Mouse (Mus musculus) midbrain, postnatal 0 days (tissue): ENCODE measurements around the gene Arhgap32. TPM values are rescaled to one million over a fixed set of nuclear protein-coding genes. Genes with fewer than 3 reads are reported as not detected.

Source experiments
- ATAC-seq: fragments of 200-750 bp; cut with Nextera tagmentation; 2 replicates; pipeline ENCODE4 v1.8.0; 2017; ENCODE audit warnings: moderate number of reproducible peaks, mild to moderate bottlenecking, moderate TSS enrichment, moderate library complexity; ENCODE audit not compliant: low FRiP score
- DNase-seq: peaks from one replicate; pipeline ENCODE4 v3.0.0-alpha.2; 2015; ENCODE audit warnings: low spot score
- H3K27ac ChIP-seq: fragments of 300-500 bp; sonication (generic); 2 replicates; pipeline ENCODE4 v1.5.1; 2014; ENCODE audit warnings: low read depth, mild to moderate bottlenecking, low read length, mixed read lengths
- H3K27me3 ChIP-seq: fragments of 300-500 bp; sonication (generic); 2 replicates; pipeline ENCODE4 v1.6.1; 2014; ENCODE audit warnings: low read length, control low read depth, mixed read lengths; ENCODE audit not compliant: insufficient read depth
- H3K36me3 ChIP-seq: fragments of 300-500 bp; sonication (generic); 2 replicates; pipeline ENCODE4 v1.6.1; 2014; ENCODE audit warnings: low read length, control low read depth, mixed read lengths; ENCODE audit not compliant: insufficient read depth
- H3K4me1 ChIP-seq: fragments of 300-500 bp; sonication (generic); 2 replicates; pipeline ENCODE4 v1.6.1; 2014; ENCODE audit warnings: mild to moderate bottlenecking, control low read depth, antibody characterized with exemption, low read length, mixed read lengths; ENCODE audit not compliant: insufficient read depth
- H3K4me2 ChIP-seq: fragments of 300-500 bp; sonication (generic); 2 replicates; pipeline ENCODE4 v1.6.1; 2014; ENCODE audit warnings: low read depth, mild to moderate bottlenecking, low read length, mixed read lengths; ENCODE audit not compliant: poor library complexity, severe bottlenecking
- H3K4me3 ChIP-seq: fragments of 300-500 bp; sonication (generic); 2 replicates; pipeline ENCODE4 v1.5.1; 2014; ENCODE audit warnings: low read depth, mild to moderate bottlenecking, low read length, moderate library complexity
- H3K9ac ChIP-seq: fragments of 300-500 bp; sonication (generic); replicated peaks from 2 replicates; pipeline ENCODE4 v1.6.1; 2014; ENCODE audit warnings: mild to moderate bottlenecking, low read length, moderate library complexity, mixed read lengths; ENCODE audit not compliant: poor library complexity, severe bottlenecking
- H3K9me3 ChIP-seq: fragments of 300-500 bp; sonication (generic); 2 replicates; pipeline ENCODE4 v1.6.1; 2016; ENCODE audit warnings: low read length, control low read depth
- CTCF ChIP-seq: IDR thresholded peaks from 2 replicates; pipeline ENCODE4 v1.5.1; 2016; ENCODE audit warnings: antibody characterized with exemption, mild to moderate bottlenecking
- WGBS: fragments of 180-500 bp; shearing (Covaris S2); extraction: QIAGEN DNeasy Blood & Tissue Kit; methylation state at CpG from one replicate; pipeline ENCODE4 v1.1.7; 2014; 5-methylcytosine and 5-hydroxymethylcytosine counted together
- polyA plus RNA-seq: library from polyadenylated mRNA; unstranded; fragments of >200 nt; fragmentation: Nextera tagmentation; extraction: Ambion mirVana; gene quantifications from 2 replicates; pipeline ENCODE4 v1.2.1, GENCODE M21; 2015
- total RNA-seq: library from RNA; depleted of rRNA; stranded (reverse); fragments of >200 nt; gene quantifications from 2 replicates; pipeline ENCODE4 v1.2.3, GENCODE M21; 2014; rRNA removed

Gene Arhgap32
- 48.3 and 54.4 TPM in 2 replicates for total RNA-seq
- polyA plus RNA-seq = 6.1 and 8.3 TPM in 2 replicates

DNA sequence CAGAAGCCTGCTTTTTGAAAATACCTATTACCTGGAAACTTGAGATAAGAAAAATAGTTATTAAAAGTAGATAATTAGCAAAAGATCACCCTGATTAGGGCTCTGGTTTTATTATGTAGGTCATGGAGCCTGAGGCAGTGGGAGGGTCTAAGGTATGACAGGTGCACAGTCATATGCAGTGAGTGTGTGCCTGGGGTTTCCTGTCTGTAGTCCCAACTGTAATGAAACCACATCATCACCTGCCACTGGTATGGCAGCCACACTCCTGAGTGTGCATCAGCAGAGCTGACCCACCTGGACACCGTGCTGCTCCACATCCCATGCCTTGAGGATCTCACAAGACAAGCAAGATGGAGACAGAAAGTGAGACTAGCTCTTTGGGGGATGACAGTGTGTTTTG, at the start of gene Arhgap32:
Gene Arhgap32 (plus strand): TSS at position 351 of the 400 bp plus-strand sequence.
- H3K4me3 ChIP-seq = no peak within 1 kb of the TSS
- no peak within 1 kb of the TSS for H3K27ac ChIP-seq
- no peaks in the 10 kb centered on the region for H3K36me3 ChIP-seq
- DNase-seq (no peak), ATAC-seq (no peak)
- H3K9me3 ChIP-seq = no peaks in the 10 kb centered on the region
- H3K27me3 ChIP-seq = no peaks in the 10 kb centered on the region
- H3K9ac ChIP-seq = no peak within 1 kb of the TSS
- H3K4me1 ChIP-seq = no peaks in the 10 kb centered on the region
- 96% methylated on average over 1 of the region's 1 CpGs for WGBS
- no peak within 1 kb of the TSS for H3K4me2 ChIP-seq
- TF ChIP-seq CTCF = no peak

DNA sequence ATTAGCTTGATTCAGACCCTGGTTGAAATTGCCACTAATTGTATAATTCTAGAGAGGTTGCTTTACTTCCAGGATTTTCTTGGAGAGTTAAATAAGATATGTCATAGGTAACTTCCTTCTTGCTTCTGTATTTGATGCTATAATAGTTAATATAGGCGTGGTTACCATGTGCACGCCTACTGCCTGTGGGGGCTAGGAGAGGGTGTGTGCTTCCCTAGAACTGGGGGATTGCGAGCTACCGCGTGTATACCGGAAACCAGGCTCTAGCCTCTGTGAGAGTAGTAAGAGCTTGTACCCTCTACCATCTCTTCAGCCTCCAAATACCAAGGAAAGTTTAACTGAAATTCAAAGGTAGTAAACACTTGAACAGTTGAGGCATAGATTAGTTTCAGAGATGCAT, 43.2 kb upstream of the Arhgap32 start:
- no peaks in the 10 kb centered on the region for H3K9me3 ChIP-seq
- WGBS = 94% methylated on average over 6 of the region's 6 CpGs

GRCm38 (mm10) chr9:32088106-32088776, 27.7 kb upstream of the Arhgap32 start:
- TF ChIP-seq CTCF = no peak
- Histone ChIP-seq H3K27ac (no peak overlapping the region), H3K36me3 (no peaks in the 10 kb centered on the region), H3K4me1 (no peaks in the 10 kb centered on the region), H3K4me3 (no peak overlapping the region), H3K4me2 (no peak overlapping the region), H3K27me3 (no peaks in the 10 kb centered on the region), H3K9ac (no peak overlapping the region), H3K9me3 (no peaks in the 10 kb centered on the region)
- ATAC-seq (no peak), DNase-seq (no peak)
- 77% methylated on average over 4 of the region's 4 CpGs for WGBS

More for the DNA sequence above, 43.2 kb upstream of the Arhgap32 start:
- TF ChIP-seq CTCF = no peak
- Histone ChIP-seq H3K27me3 (no peaks in the 10 kb centered on the region), H3K4me2 (no peak overlapping the region), H3K9ac (no peak overlapping the region), H3K36me3 (no peaks in the 10 kb centered on the region), H3K27ac (no peak overlapping the region), H3K4me1 (no peaks in the 10 kb centered on the region), H3K4me3 (no peak overlapping the region)
- ATAC-seq (no peak), DNase-seq (no peak)

DNA sequence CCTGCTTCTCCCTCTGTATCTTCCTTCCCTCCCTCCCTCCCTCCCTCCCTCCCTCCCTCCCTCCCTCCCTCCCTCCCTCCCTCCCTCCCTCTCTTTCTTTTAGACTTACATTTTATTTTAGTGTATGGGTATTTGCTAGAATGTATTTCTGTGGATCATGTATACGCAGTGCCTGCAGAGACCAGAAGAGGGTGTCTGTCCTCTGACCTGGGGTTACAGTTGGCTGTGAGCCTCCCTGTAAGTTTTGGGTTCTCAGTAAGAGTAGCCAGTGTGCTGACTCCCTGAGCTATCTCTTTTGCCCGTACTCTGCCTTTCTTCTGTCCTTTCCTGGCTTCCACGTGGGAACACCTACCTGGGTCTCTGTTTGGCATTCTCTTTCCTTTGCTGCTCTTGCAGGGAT, 27.1 kb upstream of the Arhgap32 start:
- no peak overlapping the region for H3K27ac ChIP-seq
- no peaks in the 10 kb centered on the region for H3K36me3 ChIP-seq
- WGBS = 53% methylated on average over 3 of the region's 3 CpGs
- no peaks in the 10 kb centered on the region for H3K4me1 ChIP-seq
- no peak overlapping the region for H3K4me2 ChIP-seq
- ATAC-seq = no peak
- H3K4me3 ChIP-seq = no peak overlapping the region
- no peak for DNase-seq
- H3K27me3 ChIP-seq = no peaks in the 10 kb centered on the region
- H3K9me3 ChIP-seq = no peaks in the 10 kb centered on the region
- peak; percentile 25; the same call in 1 of the 2 replicates for TF ChIP-seq CTCF
- H3K9ac ChIP-seq = no peak overlapping the region

DNA sequence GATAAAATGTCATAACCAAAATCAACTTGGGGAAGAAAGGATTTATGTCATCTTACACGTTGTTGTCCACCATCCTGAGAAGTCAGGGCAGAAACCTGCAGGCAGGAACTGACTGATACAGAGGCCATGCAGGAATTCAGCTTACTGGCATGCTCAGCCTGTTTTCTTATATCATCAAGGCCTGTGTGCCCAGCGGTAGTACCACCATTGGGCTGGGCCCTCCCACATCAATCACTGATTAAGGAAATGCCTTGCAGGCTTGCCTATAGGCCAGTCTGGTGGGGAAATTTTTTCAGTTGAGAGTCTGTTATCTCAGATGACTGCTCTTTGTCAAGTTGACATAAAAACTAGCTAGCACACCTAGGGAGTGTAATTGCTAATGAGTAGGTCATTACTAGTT, 22.5 kb upstream of the Arhgap32 start:
- no peak for DNase-seq
- no peak overlapping the region for H3K9ac ChIP-seq
- WGBS = 59% methylated on average over 2 of the region's 2 CpGs

DNA sequence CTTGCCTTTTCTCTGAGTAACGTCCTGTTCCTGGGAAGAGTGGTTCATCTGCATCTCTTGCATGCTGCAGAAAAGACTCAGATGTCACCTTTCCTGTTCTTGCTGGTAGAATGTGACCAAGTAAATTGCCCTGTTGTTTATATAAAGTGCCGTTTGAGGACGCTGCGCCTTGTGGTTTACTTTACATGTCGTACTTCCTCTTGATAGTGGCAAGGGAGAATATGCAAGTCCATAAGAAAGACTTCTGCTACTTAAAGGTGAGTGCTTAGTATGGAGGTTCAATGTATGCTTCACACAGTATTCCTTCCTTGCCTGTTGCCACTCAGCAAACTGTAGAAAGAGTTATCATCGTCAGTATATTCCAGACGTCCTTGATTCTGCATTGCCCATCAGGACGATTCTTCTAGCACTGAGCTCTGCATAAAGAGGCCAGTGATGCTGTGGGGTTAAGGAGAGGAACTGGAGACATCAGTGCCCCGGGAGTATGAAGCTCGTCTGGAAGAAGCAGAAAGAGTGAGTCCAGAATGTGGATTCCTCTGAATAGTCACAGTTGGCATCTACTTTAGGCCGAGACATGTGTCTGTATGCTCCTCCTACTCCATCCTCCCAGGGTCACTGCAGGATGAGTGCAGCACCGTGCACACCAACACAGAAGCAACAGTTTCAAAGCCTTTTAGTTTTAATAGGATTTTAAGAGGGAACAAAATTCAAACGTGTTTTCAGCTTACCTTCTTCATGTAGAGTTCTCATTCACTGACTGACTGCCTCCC, 21.4 kb upstream of the Arhgap32 start:
- no peak overlapping the region for H3K27ac ChIP-seq
- H3K4me2 ChIP-seq = no peak overlapping the region
- peaks cover 3% of the 10 kb centered on the region; the same call in 1 of the 2 replicates for H3K4me1 ChIP-seq
- H3K27me3 ChIP-seq = no peaks in the 10 kb centered on the region
- H3K36me3 ChIP-seq = no peaks in the 10 kb centered on the region
- 71% methylated on average over 13 of the region's 13 CpGs for WGBS
- DNase-seq (no peak), ATAC-seq (no peak)
- H3K9ac ChIP-seq = no peak overlapping the region
- H3K4me3 ChIP-seq = no peak overlapping the region
- no peaks in the 10 kb centered on the region for H3K9me3 ChIP-seq
- TF ChIP-seq CTCF = no peak

More for the DNA sequence above, 22.5 kb upstream of the Arhgap32 start:
- H3K27me3 ChIP-seq = no peaks in the 10 kb centered on the region
- TF ChIP-seq CTCF = no peak
- H3K27ac ChIP-seq = no peak overlapping the region
- no peak for ATAC-seq
- H3K4me2 ChIP-seq = no peak overlapping the region
- no peaks in the 10 kb centered on the region for H3K9me3 ChIP-seq
- H3K36me3 ChIP-seq = no peaks in the 10 kb centered on the region
- peaks cover 3% of the 10 kb centered on the region; the same call in 1 of the 2 replicates for H3K4me1 ChIP-seq
- H3K4me3 ChIP-seq = no peak overlapping the region
